Mouse (Mus musculus) adipocyte (in vitro differentiated cells): ENCODE measurements at regions not wholly inside any gene's neighbourhood (a gene's known extent, or its start where the extent isn't known, plus 50 kb on each side); places are given as distances from the start of the nearest gene placed in this dataset.
A peak's percentile ranks its signal among the peaks of the same experiment; 100 is the strongest.

Experiments
- DNase-seq: peaks from one replicate; pipeline ENCODE4 v3.0.0-alpha.2; 2016; ENCODE audit warnings: low spot score

DNA sequence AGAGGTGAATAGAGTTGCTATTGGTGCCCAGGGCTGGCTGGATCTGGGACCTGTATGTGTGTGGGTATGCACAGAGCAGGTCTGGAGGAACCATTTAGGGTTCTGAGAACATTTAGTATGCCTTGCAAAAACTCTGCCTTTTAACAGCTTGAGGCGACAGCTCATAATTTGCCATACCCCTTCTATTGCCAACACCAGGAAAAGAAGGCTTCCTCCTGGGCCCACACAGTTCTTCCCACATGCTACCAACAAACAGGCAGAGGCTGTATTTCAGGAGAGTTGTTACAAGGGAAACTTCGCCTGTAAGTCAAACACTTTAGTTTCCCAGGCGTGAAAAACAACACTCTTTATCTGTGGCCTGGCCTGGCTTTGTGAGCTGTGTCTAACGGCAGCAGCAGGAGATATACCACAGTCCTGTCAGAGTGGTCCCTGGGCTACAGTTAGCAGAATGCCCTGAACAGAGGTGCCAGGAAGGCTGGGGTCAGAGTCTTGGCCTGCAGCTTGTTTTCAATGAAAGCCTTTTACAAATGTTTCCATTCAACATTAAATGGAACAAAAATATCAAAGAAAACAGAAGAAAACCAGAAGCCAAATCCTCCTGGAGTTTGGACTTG is 225.4 kb downstream of the Dhx35 start:
- no peak for DNase-seq

DNA sequence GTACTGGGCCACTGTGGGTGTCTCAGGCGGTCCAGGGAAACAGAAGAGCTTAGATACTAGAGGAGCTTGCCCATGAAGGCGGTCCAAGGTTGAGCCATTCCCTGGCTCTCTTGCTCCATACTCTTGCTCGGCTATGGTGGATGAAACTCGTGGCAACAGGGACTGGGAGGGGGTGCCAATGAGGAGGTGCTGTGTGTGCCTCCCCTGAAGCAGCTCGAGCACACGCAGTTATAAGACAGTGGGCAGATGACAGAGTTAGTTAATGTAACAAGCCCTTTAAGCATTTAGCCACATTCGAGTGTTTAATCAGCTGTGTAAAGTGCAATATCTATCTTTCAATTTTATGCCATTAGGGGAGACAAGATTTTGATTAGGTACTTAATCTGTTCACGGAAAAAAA is 237.5 kb downstream of the Dhx35 start:
- no peak for DNase-seq

DNA sequence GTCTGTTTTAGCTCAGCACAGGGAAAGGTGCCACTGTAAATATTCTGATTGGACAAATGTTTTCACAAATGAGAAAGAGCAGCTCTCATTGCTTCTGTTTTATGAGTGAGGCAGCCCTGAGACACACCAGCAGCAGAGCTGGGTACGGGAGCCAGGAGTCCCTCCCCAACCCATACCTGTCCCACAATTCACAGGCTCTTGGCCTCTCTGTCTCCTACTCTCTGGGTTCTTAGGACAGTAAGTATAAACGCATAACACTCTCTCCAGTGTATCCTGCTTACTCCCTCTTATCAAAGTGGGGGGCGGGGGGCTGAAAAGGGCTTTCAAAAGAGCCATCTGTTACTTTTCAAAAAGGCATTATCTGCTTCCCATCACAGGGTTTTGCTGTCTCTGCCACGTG is 245.3 kb downstream of the Dhx35 start:
- DNase-seq = no peak

DNA sequence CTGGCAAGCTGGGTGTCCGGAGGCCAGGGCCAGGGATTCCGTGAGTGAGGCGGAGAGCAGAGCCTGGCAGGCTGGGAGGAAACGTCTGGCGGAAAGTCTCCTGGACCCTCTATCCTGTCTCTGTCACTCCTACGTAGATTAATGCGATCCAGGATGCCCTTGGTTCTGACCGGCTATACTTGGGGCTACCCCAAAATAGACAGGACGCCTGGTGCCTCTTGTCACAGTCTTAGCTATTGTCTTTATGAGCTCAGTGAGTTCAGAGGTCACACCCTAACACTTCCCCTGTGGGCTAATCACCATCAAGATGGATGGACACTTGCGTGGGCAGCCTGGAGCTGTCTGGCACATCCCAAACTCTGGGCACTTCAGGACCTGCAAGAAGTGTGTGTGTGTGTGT is 258.9 kb downstream of the Dhx35 start:
- DNase-seq = no peak

DNA sequence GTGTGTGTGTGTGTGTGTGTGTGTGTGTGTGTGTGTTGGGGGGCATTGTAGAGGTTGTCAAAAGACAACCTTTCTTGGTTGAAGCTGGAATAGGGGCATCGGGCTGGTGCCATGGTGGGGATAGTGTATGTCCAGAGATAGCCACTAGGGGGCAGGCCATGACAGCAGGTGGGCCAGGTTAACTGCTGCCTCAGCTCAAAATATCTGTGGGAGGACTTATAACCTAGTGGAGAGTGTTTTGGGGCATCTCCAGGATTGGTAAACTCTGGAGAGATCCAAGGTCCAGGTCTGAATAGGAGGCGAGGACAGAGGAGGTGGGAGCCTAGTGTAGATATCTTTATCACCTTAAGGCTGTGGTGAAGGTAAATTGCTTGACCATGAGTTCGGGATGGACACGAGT is 259.3 kb downstream of the Dhx35 start:
- DNase-seq = peak; percentile 39

DNA sequence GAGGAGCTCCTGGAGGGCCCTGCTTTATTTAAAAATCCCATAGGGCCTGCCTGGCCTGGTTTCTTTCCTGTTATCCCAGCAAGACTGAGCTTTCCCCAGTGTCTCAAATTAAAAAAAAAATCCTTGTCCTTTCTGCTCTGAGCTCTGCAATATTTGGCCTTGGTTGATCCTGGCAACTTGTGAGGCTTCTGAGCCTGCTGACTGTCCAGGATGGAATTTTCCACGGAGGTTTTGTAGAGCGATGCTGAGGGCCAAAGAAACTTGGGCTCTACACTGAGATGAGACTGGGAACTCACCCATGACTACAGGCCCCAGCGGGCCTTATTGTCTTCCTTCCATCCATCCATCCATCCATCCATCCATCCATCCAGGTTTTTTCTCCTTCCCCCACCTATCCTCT is 259.8 kb downstream of the Dhx35 start:
- no peak for DNase-seq

DNA sequence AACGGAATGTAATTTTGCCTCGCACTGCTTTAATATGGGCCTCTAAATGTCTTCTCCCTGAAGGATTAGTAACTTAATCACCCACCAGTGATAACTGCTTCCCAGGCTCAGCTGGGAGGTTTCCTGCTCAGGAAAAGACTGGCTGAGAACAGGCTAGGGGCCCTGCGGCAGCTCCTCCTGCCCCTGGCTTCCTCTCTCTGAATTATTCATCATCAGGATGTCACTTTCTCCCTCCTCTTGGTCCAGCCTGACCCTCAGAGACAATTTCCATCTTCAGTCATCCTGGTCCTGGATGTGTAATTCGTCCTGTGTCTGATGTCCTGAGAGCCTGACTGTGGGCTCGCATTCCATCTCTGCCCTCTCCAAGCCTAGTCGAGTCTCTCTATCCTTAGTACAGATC is 261.2 kb downstream of the Dhx35 start:
- DNase-seq = no peak

DNA sequence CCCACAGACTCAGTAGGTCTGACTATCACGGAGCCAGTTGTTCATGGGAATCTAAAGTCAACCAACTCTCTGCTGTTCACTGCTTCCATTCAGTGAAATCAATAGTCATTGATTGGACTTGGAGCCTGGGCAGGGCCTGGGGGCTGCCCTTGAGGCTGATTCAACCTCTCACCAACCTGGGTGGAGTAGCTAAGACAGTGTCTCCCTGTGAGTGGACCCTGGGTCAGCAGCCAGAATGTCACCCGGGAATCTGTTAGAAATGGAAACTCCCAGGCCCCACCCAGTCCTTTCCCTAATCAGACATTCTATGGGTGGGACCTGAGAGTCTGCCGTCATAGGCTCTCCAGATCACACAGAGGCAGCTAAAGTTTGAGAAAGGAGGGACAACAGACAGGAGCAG is 262.4 kb downstream of the Dhx35 start:
- DNase-seq = no peak

DNA sequence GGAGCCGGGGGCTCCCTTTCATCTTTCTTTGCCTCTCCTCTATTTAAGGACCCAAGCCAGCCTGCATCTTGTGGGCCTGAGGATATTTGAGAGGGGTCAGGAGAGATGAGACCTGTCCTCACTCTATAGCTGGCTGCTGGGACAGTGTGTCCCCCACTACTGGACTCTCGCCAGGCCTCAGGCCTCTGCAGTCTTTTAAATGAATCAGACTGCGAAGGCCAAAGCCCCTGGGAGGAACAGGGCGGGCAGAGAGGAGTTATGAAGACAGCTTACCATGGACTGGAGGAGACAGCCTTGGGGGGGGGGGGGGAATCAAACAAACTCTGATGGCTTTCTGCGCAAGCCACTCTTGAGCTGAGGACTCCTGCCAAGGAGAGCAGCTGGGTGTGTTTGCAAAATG is 262.9 kb downstream of the Dhx35 start:
- DNase-seq = no peak

DNA sequence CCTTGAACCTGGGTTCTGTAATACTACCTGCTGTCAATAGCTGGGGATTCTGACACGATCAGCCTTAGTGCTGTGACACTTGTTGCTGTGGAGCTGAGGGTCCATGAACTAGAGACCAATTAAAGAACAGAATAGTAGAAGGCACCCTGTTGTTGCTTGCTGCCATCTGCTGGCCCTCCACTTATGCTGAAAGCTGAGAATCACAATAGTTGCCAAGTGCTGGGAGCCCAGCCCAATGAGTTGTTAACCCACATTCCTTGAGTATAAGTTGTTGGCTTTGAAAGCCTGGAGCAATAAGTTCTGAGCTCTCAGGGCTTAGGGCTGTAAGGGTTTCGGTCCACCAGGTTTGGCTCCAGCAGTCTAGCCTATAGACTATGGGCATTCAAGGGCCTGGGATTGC is 267.7 kb downstream of the Dhx35 start:
- no peak for DNase-seq

DNA sequence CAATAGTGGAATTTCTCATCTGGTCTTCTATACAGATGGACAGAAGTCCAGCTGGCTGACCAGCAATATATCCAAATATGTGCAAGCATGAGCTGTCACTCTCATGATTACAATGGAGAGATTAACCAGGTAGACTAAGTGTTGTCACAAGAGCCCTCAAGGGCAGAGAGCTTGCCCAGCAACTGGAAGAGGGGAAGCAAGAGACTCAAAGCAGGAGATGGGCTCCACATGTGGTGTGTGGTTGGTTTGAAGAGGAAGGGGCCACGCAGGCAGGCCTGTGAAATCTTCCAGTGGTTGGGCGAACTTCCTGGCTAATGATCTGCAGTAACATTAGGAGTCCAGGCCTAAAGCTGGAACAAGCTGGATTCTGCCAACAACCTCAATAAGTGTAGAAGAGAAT is 268.1 kb downstream of the Dhx35 start:
- no peak for DNase-seq

DNA sequence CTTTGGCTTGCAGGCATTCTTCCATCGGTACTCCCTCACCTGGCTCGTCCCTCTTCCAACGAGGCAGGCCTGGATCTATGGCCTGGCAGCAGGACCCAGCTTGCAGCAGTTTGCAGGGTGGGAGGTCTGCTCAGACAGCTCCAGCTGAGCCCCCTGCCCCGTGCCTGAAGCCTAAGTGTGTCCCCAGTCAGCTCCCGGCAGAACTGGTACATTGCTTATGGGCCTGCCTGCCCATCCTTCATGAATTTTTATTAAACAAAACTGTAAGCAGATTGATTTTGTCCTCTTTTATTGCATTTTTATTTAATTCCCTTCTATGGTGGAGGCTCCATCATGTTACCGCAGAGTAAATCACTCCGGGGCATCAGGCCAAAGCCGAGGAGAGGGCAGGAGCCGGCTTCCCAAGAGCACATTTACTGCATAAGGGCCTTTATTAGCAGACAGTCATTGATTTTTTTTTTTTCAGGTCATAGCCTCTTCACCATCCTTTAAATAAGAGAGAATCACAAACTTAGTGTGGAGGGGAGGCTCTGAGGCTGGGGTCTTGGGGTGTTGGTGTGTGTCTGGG is 269.9 kb downstream of the Dhx35 start:
- no peak for DNase-seq

DNA sequence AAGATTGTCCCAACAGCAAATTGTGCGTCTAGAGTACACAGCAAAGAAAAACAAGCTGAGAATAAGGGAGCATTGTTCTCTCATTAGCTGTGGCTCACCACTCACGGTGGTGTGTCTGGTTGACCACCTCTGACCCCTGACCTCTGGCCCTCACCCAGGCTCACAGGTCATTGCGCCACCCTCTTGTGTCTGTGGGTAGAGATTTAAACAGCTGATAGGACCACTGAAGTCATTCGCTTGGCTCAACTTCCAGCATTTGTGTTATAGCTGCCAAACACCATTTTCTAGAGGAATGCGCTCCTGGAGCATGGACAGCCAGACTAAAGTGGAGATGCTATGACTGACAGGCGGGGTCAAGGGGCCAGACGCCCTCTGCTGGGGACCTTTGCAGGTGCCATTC is 272.9 kb downstream of the Dhx35 start:
- no peak for DNase-seq

DNA sequence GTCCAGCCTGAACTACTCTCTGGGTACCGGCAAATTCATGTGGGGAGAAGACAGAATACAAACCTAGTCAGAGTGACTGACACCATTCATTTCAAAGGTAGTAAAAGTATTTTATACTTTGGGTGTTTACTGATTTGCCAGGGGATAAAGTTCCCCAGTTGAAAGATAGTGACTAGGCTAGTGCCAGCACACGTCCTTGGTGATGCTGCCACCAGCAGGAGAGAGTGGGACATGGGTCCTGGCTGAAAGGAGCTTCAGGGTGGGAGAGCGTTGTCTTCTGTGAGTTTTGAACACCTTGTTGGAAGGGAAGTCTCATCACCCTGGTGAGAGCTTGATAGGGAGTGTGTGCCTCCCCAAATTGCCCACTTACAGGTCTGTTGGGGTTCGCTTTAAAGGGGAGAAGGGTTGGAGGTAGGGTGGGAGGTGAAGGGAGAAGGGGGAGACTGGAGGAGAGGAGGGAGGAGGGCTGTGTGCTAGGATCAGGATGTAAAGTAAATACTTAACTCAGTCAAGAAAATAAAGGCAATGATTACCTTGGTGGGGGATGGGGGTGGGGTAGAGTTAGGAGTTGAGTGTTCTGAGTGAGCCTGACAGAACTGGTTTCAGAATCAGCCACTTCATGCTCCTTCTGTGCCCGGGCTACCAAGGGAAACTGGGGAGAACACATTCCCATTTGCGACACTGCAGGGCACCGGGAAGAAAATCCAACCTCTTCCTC is 273.9 kb downstream of the Dhx35 start:
- DNase-seq = no peak

DNA sequence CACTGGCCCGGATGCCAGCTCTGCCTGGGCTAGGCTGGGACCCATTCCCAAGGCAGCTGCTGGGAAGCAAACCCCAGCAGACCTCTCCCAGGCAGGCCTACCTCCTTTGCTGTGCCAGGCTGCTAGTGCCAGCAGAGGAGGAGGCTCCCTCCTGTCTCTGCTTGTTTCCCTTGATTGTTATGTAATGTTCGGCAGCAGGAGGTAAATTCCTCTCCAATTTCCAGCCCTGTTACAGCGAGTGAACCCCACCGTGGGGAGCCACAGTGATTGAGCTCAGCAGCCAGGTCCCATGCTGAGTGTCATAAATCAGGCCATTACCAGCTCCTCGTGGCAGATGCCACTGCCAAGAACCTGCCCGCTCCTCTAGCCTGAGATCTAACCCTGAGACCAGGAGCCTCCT is 274.6 kb downstream of the Dhx35 start:
- no peak for DNase-seq

DNA sequence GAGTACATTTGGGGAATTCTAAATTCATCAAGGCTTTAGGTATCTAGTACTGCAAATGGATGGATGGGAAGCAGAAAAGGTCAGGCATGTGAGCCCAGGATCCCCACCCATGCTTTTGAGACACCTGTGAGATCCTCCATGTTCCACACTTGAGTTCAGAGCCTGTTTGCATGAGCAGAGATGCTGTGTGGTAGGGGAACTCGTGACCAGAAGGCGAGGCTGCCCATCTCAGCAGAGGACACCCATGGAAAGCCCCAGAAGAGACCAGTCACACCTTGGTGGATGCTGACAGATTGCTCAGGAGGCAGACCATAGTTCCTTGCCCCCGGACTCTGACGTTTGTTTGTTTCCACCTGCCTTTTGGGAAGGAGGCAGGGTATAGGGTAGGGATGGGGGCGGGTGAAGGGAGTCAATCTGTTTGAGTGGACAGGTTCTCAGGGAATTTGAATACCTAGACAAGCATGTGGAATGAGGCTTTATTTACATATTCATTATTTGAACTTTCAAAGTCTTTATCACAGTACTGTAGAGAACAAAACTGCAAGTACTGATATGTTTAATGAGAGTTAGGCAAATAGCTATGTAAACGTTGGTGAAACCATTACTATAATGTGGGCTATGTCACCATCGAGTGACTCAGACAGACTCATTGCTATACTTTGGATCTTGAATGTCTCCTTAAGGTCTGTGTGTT is 278.5 kb downstream of the Dhx35 start:
- DNase-seq = no peak

DNA sequence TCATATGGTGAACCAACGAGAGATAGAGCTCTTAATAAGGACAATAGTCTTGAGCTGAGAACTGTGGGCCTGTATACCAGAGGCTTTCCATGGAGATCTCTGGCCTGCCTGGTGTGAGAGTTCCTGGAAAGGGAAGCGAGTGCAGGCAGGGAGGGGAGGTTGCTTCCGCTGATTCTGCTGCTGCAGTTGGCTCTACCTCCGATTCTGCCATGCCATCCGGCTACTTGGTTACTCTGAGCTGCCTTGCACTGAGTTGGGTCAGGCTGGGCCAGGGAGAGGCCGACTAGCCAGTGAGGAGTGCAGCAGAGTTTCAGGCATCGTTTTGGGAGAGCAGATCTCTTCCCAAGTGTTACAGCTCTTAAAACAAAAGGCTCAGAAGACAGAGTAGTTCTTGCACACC is 285.2 kb downstream of the Dhx35 start:
- no peak for DNase-seq

DNA sequence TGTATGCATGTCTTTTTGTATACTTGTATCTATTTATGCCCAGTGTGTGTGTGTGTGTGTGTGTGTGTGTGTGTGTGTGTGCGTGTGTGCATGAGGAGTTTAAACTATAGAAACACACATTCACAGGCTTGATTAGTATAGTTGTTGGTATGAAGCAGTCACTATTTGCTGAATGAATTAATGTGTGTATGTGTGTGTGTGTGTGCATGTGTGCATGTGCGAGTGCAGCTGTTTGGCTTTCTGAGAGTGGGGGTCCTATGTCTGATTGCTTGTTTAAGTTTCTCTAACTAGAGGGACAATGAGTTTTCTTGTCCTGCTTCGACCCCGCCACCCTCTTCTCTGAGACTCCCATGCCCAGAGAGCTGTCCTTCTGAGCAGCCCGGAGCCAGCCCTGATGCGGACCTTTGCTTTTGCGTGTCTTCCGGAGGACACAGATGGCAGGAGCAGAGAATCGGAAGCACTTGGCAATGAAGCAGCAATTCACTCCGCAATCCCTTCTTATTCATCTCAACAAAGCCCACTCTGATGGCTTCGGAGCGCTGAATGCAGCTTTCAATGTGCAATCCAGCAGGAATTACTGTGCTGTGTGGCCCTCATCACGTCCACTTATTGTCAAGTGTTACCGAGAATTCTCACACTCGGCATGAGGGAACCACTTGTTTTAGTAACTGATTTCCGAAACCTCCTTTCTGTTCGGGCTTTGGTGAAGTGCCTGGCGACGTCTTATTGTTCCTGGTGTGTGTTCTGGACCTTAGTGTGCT is 286.4 kb downstream of the Dhx35 start:
- DNase-seq = no peak

DNA sequence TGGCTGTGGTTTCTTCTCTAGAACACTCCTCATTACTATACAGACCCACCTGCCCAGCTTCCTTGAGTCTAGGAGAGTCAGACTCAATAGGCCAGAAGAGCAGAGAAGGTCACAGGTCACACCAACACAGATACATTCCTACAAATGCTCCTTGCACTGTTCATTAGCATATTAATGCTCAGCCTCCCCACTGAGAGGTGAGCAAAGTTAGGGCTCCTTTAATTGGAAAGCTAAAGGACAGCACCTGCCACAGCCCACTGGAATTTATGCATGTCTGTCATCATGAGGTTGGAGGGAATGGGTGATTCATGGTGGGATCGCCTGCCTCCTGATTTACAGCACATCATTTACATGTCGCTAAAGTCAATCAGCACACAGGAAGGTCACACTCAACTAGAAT is 292.2 kb downstream of the Dhx35 start:
- DNase-seq = no peak

DNA sequence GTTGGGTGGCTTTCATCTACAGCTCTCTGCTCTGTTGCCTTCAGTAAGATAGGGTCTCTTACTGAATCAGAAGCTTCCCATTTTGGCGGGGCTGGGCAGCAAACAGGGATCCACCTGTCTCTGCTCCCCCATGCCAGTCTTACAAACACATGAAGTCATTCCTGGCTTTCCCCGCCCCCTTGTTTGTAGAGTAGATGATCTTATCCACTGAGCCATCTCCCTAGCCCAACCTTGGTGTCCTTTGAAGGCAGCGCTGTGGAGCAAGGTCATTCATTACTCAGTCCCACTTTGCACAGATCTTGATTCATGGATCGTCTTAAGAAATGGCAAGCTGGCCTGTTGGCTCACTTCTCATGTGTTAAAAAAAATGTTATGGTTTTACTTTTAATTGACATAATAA is 293.6 kb downstream of the Dhx35 start:
- DNase-seq = no peak

DNA sequence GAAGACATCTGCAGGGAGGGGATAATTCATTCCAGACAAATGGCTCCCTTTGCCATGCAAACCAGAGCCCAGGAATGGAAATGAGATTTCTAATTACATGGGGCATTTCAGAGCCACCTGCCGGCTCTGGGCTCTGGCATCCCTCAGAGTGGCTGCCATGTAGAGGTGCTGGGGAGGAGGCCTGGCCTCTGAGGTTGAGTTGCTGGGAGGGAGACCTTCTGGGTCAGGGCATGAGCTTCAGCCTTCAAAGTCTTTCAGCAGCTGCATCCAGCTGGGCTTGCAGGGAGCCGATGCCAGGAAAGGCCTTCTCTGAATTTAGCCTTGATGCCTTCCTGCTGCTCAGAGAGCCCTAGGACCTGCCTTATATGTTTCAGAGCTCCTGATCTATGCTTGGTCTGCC is 302.1 kb downstream of the Dhx35 start:
- DNase-seq = no peak

DNA sequence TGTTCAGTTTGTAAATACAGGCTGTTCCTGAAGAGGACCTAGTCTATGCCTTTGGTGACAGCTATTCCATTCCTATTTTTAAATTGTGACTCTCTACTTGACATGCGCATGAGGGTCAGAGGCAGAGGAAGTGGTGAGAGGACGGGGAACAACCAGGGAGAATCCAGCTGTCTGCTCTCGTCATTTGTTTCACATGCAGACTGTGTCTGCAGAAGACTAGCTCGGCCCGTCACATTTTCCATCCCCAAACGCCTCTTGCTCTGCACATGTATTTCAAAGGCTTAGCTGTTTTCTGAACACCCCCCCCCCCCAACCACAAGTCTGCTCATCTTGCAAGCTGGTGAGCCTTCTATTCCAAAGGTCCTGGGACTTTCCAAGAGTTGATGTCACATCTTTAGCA is 339.4 kb downstream of the Dhx35 start:
- no peak for DNase-seq

DNA sequence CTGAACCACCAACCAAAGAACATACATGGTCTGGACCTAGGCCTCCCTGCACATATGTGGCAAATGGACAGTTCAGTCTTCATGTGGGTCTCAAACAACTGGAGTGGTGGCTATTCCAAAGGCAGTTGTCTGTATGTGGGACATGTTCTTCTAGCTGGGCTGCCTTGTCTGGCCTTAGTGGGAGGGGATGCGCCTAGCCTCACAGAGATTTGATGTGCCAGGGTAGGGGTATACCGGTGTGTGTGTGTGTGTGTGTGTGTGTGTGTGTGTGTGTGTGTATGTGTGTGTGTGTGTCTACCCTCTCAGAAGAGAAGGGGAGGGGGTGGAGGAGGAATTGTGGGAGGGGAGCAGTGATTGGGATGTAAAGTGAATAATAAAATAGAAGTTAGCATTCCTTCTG is 344.0 kb downstream of the Dhx35 start:
- no peak for DNase-seq
